Mouse (Mus musculus) megakaryocyte-erythroid progenitor cell, adult 5 weeks (primary cell): ENCODE data around the gene Magi3. TPM values are rescaled to one million over a fixed set of nuclear protein-coding genes. Genes with fewer than 3 reads are reported as not detected.

Source experiments
- polyA plus RNA-seq: library from polyadenylated mRNA; stranded (reverse); fragments of >175 nt; gene quantifications from 2 replicates; pipeline ENCODE4 v1.2.3, GENCODE M21; 2012

Gene Magi3
- polyA plus RNA-seq = 1.1 and 1.2 TPM in 2 replicates

DNA sequence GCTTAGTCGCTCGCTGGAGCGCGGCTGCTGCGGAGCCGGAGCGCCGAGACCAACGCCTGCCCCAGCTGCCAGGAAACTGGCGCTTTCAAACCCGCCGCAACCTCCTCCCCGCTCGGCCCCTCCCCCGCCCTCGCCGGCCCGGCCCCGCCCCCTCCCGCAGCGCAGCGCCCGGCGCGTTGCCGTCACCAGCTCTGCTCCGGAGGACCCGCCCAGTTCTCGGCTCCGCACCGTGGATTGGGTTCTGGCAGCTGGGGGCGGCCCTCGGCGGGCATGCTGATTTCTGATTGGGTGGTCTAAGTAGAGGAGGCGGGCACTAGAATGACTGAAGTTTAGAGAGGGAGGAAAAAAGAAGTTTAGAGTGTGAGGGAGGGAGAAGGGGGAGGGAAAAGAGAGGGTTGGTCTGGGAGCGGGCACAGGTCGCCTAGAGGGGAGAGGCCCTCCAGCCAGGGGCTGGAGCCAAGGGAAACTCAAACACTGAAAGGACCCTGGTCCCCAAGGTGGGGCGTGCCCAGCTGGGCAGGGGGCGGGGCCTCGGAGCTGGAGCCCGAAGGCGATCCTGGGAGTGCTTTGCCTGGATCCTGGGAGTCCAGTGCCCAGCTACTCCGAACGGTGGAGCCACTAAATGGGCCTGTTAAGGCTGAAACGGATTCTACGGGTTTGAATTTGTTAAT lies at the start of gene Magi3:
Gene Magi3, minus strand, starts transcription at position 80 of the 671 bp plus-strand sequence.

DNA sequence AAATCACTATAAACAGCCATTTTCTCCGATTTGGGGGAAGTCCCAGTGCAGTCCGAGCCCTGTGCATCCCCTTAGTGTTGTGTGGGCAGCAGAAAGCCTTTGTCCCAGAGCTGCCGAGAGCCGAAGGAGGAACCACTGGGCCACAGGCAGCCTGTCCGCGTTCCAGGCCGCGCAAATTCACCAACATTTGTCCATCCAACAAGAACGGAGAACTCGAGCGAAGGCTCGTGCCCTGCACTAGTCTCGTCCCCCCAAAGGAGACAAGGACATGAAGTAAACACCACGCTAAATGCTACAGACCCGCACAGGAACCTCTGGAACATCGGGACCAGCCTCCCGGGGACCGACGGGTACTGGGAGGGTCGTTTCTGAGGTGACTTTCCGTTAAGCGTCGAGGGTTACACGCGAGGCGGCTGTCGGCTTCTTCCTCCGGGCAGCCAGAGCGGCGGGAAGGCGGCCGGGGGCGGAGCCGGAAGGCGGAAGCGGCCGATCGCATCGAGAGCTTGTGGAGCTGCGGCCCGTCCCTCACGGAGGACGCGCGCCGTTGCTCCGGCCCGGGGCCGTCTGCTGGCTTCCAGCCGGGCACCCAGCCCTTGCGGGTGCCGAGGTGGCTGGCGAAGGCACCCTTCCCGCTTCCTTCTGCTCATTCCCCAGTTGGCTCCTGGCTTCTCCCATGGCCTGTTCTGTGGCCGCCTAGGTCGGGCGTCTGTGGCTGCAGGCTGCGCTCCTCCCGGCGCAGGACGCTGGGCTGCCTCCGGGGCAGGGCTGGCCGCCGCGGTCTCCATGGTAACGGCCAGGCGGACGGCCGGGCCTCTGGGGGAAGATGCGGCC lies 252.1 kb downstream of the Magi3 start, which contains the start of gene Phtf1:
Gene Phtf1, plus strand, starts transcription at position 250 of the 831 bp plus-strand sequence.

